Mouse (Mus musculus) embryonic fibroblast, embryonic 13.5 days (primary cell): Measurements from ENCODE around the gene Dennd2c. TPM values are rescaled to one million over a fixed set of nuclear protein-coding genes. Genes with fewer than 3 reads are reported as not detected.
"Not testable (repeated sequence)": the region's sequence is repeated elsewhere in the genome, so short reads cannot be mapped to it uniquely, and the experiment has no call there.

Source experiments
- H3K27ac ChIP-seq: 2 replicates; pipeline ENCODE4 v1.5.1; 2012; ENCODE audit warnings: low read length, control low read depth, inconsistent platforms; ENCODE audit not compliant: insufficient read depth
- H3K4me1 ChIP-seq: 2 replicates; pipeline ENCODE4 v1.6.1; 2011; ENCODE audit warnings: low read length; ENCODE audit not compliant: control insufficient read depth, insufficient read depth
- H3K4me3 ChIP-seq: 2 replicates; pipeline ENCODE4 v1.5.1; 2011; ENCODE audit warnings: mild to moderate bottlenecking, control low read depth, low read length; ENCODE audit not compliant: insufficient read depth
- CTCF ChIP-seq: IDR thresholded peaks from 2 replicates; pipeline ENCODE4 v1.5.1; 2011; ENCODE audit warnings: mild to moderate bottlenecking, control low read depth, low read length, moderate library complexity, borderline replicate concordance; ENCODE audit not compliant: insufficient read depth
- POLR2A ChIP-seq: IDR thresholded peaks from 2 replicates; pipeline ENCODE4 v1.6.1; 2011; ENCODE audit warnings: low read depth, mild to moderate bottlenecking, control low read depth, low read length, moderate library complexity
- polyA plus RNA-seq: library from polyadenylated mRNA; stranded (reverse); fragments of >200 nt; gene quantifications from 2 replicates; pipeline ENCODE4 v1.2.4, GENCODE M21; 2011; ENCODE audit warnings: low read depth; ENCODE audit not compliant: missing spikeins, insufficient read length

The Dennd2c gene
- polyA plus RNA-seq, 1 experiment = 4.8 TPM

- no peak overlapping the region for H3K4me3 ChIP-seq
- H3K27ac ChIP-seq = no peak overlapping the region
- H3K4me1 ChIP-seq = no peaks in the 10 kb centered on the region
- TF ChIP-seq POLR2A (no peak), CTCF (no peak)
Measured at GRCm38 (mm10) chr3:103148941-103149340, 46.5 kb downstream of the Dennd2c start.

GRCm38 (mm10) chr3:103153761-103154160 is 51.4 kb downstream of the Dennd2c start:
- Histone ChIP-seq H3K27ac (no peak overlapping the region), H3K4me3 (no peak overlapping the region), H3K4me1 (no peaks in the 10 kb centered on the region)
- TF ChIP-seq CTCF (peak; percentile 26; the same call in 1 of the 2 replicates), POLR2A (no peak)

- H3K27ac ChIP-seq = no peak overlapping the region
- no peaks in the 10 kb centered on the region for H3K4me1 ChIP-seq
- H3K4me3 ChIP-seq = no peak overlapping the region
- TF ChIP-seq POLR2A (no peak), CTCF (no peak)
Measured at GRCm38 (mm10) chr3:103159232-103159900, 57.0 kb downstream of the Dennd2c start.

- TF ChIP-seq POLR2A = no peak
- TF ChIP-seq CTCF = no peak
Measured at GRCm38 (mm10) chr3:103169771-103170170, 67.4 kb downstream of the Dennd2c start.

GRCm38 (mm10) chr3:103171505-103172267 is 69.3 kb downstream of the Dennd2c start, which contains the start of gene Bcas2:
Gene Bcas2, plus strand, starts transcription at chr3:103171655.
- peak; percentile 96 for TF ChIP-seq POLR2A
- no peak for TF ChIP-seq CTCF
- no peaks in the 10 kb centered on the region for H3K4me1 ChIP-seq
- H3K27ac ChIP-seq = no peak within 1 kb of the TSS
- H3K4me3 ChIP-seq = peak within 1 kb of the TSS; percentile 91

More at GRCm38 (mm10) chr3:103169771-103170170, 67.4 kb downstream of the Dennd2c start:
- Histone ChIP-seq H3K27ac (no peak overlapping the region), H3K4me3 (no peak overlapping the region), H3K4me1 (no peaks in the 10 kb centered on the region)

- peak overlapping the region; percentile 91 for H3K4me3 ChIP-seq
- H3K4me1 ChIP-seq = no peaks in the 10 kb centered on the region
- no peak for TF ChIP-seq POLR2A
- no peak overlapping the region for H3K27ac ChIP-seq
Measured at GRCm38 (mm10) chr3:103172615-103173014, 70.2 kb downstream of the Dennd2c start.

GRCm38 (mm10) chr3:103176740-103177139 is 74.3 kb downstream of the Dennd2c start:
- H3K4me1 ChIP-seq = no peaks in the 10 kb centered on the region
- TF ChIP-seq POLR2A (no peak), CTCF (no peak)
- H3K4me3 ChIP-seq = no peak overlapping the region
- H3K27ac ChIP-seq = no peak overlapping the region

GRCm38 (mm10) chr3:103179527-103179926 is 77.1 kb downstream of the Dennd2c start:
- Histone ChIP-seq H3K27ac (no peak overlapping the region), H3K4me3 (no peak overlapping the region), H3K4me1 (no peaks in the 10 kb centered on the region)
- no peak for TF ChIP-seq POLR2A
- no peak for TF ChIP-seq CTCF

GRCm38 (mm10) chr3:103181171-103181570 is 78.8 kb downstream of the Dennd2c start:
- no peak for TF ChIP-seq POLR2A
- no peak for TF ChIP-seq CTCF
- Histone ChIP-seq H3K27ac (no peak overlapping the region), H3K4me3 (no peak overlapping the region), H3K4me1 (no peaks in the 10 kb centered on the region)

GRCm38 (mm10) chr3:103182821-103183220 is 80.4 kb downstream of the Dennd2c start:
- TF ChIP-seq POLR2A (no peak), CTCF (no peak)
- Histone ChIP-seq H3K27ac (no peak overlapping the region), H3K4me1 (no peaks in the 10 kb centered on the region), H3K4me3 (no peak overlapping the region)

GRCm38 (mm10) chr3:103184467-103184866 is 82.1 kb downstream of the Dennd2c start:
- H3K4me3 ChIP-seq, H3K4me1 ChIP-seq, H3K27ac ChIP-seq: not testable (repeated sequence)
